Mouse (Mus musculus) heart, embryonic 14.5 days (tissue): ENCODE data around the gene Gdf11. TPM values are rescaled to one million over a fixed set of nuclear protein-coding genes. Genes with fewer than 3 reads are reported as not detected.

Experiments used
- ATAC-seq: fragments of 200-750 bp; cut with Nextera tagmentation; 2 replicates; pipeline ENCODE4 v1.8.0; 2017; ENCODE audit warnings: low read depth, moderate TSS enrichment; ENCODE audit not compliant: insufficient number of reproducible peaks, insufficient read depth, low FRiP score
- H3K27ac ChIP-seq, 2 experiments: fragments of 200-500 bp in 1 of 2; fragments of 300-500 bp in 1 of 2; sonication (generic) in 1 of 2; replicated peaks in 1 of 2; 2 replicates each; pipeline ENCODE4 v1.5.1; 2012 to 2014; ENCODE audit warnings: low read depth in 2 of 2, low read length in 2 of 2, control low read depth in 1 of 2, mild to moderate bottlenecking in 1 of 2, mixed read lengths in 1 of 2; ENCODE audit not compliant: control insufficient read depth in 1 of 2, insufficient read depth in 1 of 2
- H3K27me3 ChIP-seq: fragments of 300-500 bp; sonication (generic); 2 replicates; pipeline ENCODE4 v1.6.1; 2014; ENCODE audit warnings: mild to moderate bottlenecking, low read length, control low read depth; ENCODE audit not compliant: control insufficient read depth, insufficient read depth
- H3K36me3 ChIP-seq: fragments of 300-500 bp; sonication (generic); 2 replicates; pipeline ENCODE4 v1.6.1; 2014; ENCODE audit warnings: mild to moderate bottlenecking, control low read depth, low read length, mixed read lengths; ENCODE audit not compliant: control insufficient read depth, insufficient read depth
- H3K4me1 ChIP-seq, 2 experiments: fragments of 200-500 bp in 1 of 2; fragments of 300-500 bp in 1 of 2; sonication (generic) in 1 of 2; 2 replicates each; pipeline ENCODE4 v1.6.1; 2012 to 2014; ENCODE audit warnings: low read length in 2 of 2, control low read depth in 1 of 2, mixed read lengths in 1 of 2; ENCODE audit not compliant: control insufficient read depth in 2 of 2, insufficient read depth in 2 of 2
- H3K4me2 ChIP-seq: fragments of 300-500 bp; sonication (generic); 2 replicates; pipeline ENCODE4 v1.6.1; 2014; ENCODE audit warnings: mild to moderate bottlenecking, low read length
- H3K4me3 ChIP-seq, 2 experiments: fragments of 200-500 bp in 1 of 2; fragments of 300-500 bp in 1 of 2; sonication (generic) in 1 of 2; 2 replicates each; pipeline ENCODE4 v1.5.1; 2012 to 2014; ENCODE audit warnings: low read length in 2 of 2, mild to moderate bottlenecking in 2 of 2, control low read depth in 1 of 2, low read depth in 1 of 2, moderate library complexity in 1 of 2; ENCODE audit not compliant: control insufficient read depth in 1 of 2, insufficient read depth in 1 of 2
- H3K9ac ChIP-seq: fragments of 300-500 bp; sonication (generic); 2 replicates; pipeline ENCODE4 v1.6.1; 2014; ENCODE audit warnings: mild to moderate bottlenecking, low read length
- H3K9me3 ChIP-seq: fragments of 300-500 bp; sonication (generic); 2 replicates; pipeline ENCODE4 v1.6.1; 2016; ENCODE audit warnings: low read length, control low read depth; ENCODE audit not compliant: control insufficient read depth
- WGBS: fragments of 180-500 bp; shearing (Covaris S2); extraction: QIAGEN DNeasy Blood & Tissue Kit; methylation state at CpG from one replicate; pipeline ENCODE4 v1.1.7; 2014; 5-methylcytosine and 5-hydroxymethylcytosine counted together
- polyA plus RNA-seq: library from polyadenylated mRNA; unstranded; fragments of >200 nt; fragmentation: Nextera tagmentation; extraction: Ambion mirVana; gene quantifications from 2 replicates; pipeline ENCODE4 v1.2.1, GENCODE M21; 2014

Gdf11 gene
- polyA plus RNA-seq, 1 experiment from 2014 or later = 3.4 TPM

DNA sequence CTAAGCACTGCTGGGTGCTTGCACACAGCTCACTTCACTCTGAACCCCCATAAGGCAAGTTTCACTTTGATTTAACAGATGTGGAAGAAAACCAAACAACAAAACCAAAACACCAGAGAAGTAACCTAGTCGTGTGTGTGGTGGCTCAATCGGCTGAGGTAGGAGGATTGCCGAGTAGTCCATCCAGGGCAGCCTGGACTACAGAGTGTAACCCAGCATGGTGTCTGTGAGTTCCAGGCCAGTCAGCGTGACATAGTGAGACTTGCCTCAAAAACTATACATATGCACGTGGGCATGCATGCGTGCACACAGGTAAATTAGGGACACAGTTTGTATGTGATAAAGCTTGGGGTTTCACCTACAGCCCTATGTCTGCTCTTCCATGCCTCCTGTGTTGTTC, 25.9 kb upstream of the Gdf11 start:
- 84% methylated on average over 6 of the region's 6 CpGs for WGBS
- ATAC-seq = no peak
- Histone ChIP-seq H3K36me3 (peaks cover 57% of the 10 kb centered on the region), H3K4me1 (peaks cover 8 to 39% of the 10 kb centered on the region in 2 experiments), H3K9ac (no peak overlapping the region), H3K27me3 (no peaks in the 10 kb centered on the region), H3K9me3 (no peaks in the 10 kb centered on the region), H3K4me3 (no peak overlapping the region), H3K27ac (no peak overlapping the region), H3K4me2 (no peak overlapping the region)

GRCm38 (mm10) chr10:128916665-128917064, 25.1 kb upstream of the Gdf11 start:
- Histone ChIP-seq H3K9me3 (no peaks in the 10 kb centered on the region), H3K36me3 (peaks cover 64% of the 10 kb centered on the region)
- WGBS = 88% methylated on average over 3 of the region's 3 CpGs

GRCm38 (mm10) chr10:128915550-128915949, 24.0 kb upstream of the Gdf11 start:
- Histone ChIP-seq H3K4me3 (no peak overlapping the region), H3K27me3 (no peaks in the 10 kb centered on the region), H3K9me3 (no peaks in the 10 kb centered on the region), H3K4me2 (no peak overlapping the region), H3K36me3 (peaks cover 70% of the 10 kb centered on the region), H3K27ac (no peak overlapping the region), H3K9ac (no peak overlapping the region), H3K4me1 (peaks cover 6 to 35% of the 10 kb centered on the region in 2 experiments; a peak in 2 of 4 replicates)
- ATAC-seq = no peak
- WGBS = 84% methylated on average over 2 of the region's 2 CpGs

More at GRCm38 (mm10) chr10:128916665-128917064, 25.1 kb upstream of the Gdf11 start:
- no peaks in the 10 kb centered on the region for H3K27me3 ChIP-seq
- no peak overlapping the region for H3K9ac ChIP-seq
- no peak overlapping the region for H3K4me3 ChIP-seq
- ATAC-seq = no peak
- H3K4me1 ChIP-seq = peaks cover 1 to 31% of the 10 kb centered on the region in 2 experiments; a peak in 3 of 4 replicates
- no peak overlapping the region for H3K4me2 ChIP-seq
- H3K27ac ChIP-seq = no peak overlapping the region

- Histone ChIP-seq H3K4me1 (peaks cover 11 to 33% of the 10 kb centered on the region in 2 experiments), H3K4me2 (no peak overlapping the region), H3K27ac (no peak overlapping the region), H3K4me3 (no peak overlapping the region), H3K36me3 (peaks cover 65% of the 10 kb centered on the region), H3K27me3 (no peaks in the 10 kb centered on the region), H3K9me3 (no peaks in the 10 kb centered on the region), H3K9ac (no peak overlapping the region)
- WGBS = 84% methylated on average over 12 of the region's 12 CpGs
- no peak for ATAC-seq
Observed at GRCm38 (mm10) chr10:128913696-128914095, 22.2 kb upstream of the Gdf11 start.

GRCm38 (mm10) chr10:128913219-128913618, 21.7 kb upstream of the Gdf11 start:
- 6% methylated on average over 5 of the region's 5 CpGs for WGBS
- H3K4me1 ChIP-seq = peaks cover 11 to 31% of the 10 kb centered on the region in 2 experiments
- H3K36me3 ChIP-seq = peaks cover 62% of the 10 kb centered on the region
- H3K4me3 ChIP-seq = no peak overlapping the region
- no peak overlapping the region for H3K4me2 ChIP-seq
- no peaks in the 10 kb centered on the region for H3K27me3 ChIP-seq
- no peaks in the 10 kb centered on the region for H3K9me3 ChIP-seq
- no peak for ATAC-seq
- H3K9ac ChIP-seq = no peak overlapping the region
- H3K27ac ChIP-seq = no peak overlapping the region

DNA sequence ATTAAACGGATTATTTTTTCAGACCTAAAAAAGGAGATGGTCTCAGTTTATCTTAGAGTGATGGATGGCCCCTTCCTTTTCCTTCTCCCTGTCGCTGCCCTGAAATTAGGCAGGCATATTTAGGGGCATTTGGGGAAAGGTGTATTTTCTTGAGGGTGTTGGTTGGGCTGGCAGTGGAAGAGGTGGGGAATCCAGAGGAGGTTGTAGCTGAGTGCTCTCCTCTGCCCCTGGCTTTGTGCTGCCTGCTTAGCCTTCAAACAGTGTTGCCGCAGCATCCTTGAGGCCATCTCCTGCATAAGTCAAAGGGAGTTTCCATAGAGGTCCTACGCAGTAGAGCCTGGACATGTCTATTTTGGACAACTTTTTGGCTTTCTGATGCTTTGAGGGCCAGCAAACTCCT, 21.3 kb upstream of the Gdf11 start:
- no peak overlapping the region for H3K4me3 ChIP-seq
- peaks cover 58% of the 10 kb centered on the region for H3K36me3 ChIP-seq
- H3K27ac ChIP-seq = 0 out of 4 replicates have a peak overlapping the region, but pooled peaks of 1 of the 2 experiments have one; percentile 17
- no peak overlapping the region for H3K9ac ChIP-seq
- H3K4me1 ChIP-seq = peaks cover 11 to 29% of the 10 kb centered on the region in 2 experiments
- no peak for ATAC-seq
- H3K27me3 ChIP-seq = no peaks in the 10 kb centered on the region
- no peaks in the 10 kb centered on the region for H3K9me3 ChIP-seq
- 76% methylated on average over 4 of the region's 4 CpGs for WGBS
- H3K4me2 ChIP-seq = no peak overlapping the region

DNA sequence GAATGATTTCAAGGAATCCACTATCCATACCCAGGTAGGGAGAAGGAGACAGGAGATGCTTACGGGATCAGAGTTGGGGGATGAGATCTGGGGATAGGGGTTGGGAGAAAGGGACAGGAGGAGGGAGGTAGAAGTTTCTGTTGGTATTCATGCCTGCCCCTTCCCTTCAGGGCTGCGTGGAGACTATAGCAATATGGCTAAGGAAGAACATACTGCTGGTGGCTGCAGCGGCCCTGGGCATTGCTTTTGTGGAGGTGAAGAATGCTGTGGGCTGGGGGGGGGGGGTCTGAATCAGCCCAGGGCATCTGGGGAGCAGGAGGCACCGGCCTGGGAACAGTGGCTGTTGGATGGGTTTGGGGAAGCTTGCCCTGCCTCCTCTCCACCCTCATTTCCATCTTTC, 20.8 kb upstream of the Gdf11 start:
- Histone ChIP-seq H3K4me1 (peaks cover 11 to 29% of the 10 kb centered on the region in 2 experiments), H3K4me3 (no peak overlapping the region), H3K36me3 (peaks cover 53% of the 10 kb centered on the region), H3K27ac (no peak overlapping the region), H3K9me3 (no peaks in the 10 kb centered on the region), H3K27me3 (no peaks in the 10 kb centered on the region), H3K9ac (no peak overlapping the region), H3K4me2 (no peak overlapping the region)
- ATAC-seq = no peak
- 86% methylated on average over 4 of the region's 4 CpGs for WGBS

DNA sequence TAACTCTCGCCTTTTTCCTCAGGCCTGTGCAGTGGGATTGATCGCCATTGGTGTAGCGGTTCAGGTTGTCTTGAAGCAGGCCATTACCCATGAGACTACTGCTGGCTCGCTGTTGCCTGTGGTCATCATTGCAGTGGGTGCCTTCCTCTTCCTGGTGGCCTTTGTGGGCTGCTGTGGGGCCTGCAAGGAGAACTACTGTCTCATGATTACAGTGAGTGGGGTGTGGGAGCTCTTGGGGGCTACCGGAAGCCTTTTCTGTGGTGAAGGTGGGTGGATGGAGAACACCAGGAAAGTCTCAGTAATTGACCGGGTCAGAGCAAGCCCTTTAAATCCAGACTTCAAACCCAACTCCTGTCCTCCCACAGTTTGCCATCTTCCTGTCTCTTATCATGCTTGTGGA, 19.9 kb upstream of the Gdf11 start:
- 81% methylated on average over 6 of the region's 6 CpGs for WGBS
- H3K9ac ChIP-seq = 0 out of 2 replicates have a peak overlapping the region, but pooled peaks have one; percentile 99
- no peak overlapping the region for H3K27ac ChIP-seq
- peaks cover 11 to 29% of the 10 kb centered on the region in 2 experiments for H3K4me1 ChIP-seq
- no peak for ATAC-seq
- H3K9me3 ChIP-seq = no peaks in the 10 kb centered on the region
- H3K4me3 ChIP-seq = peak overlapping the region in 1 of 2 experiments; percentile 92; a peak in 2 of 4 replicates
- H3K4me2 ChIP-seq = peak overlapping the region; percentile 80
- H3K27me3 ChIP-seq = no peaks in the 10 kb centered on the region
- H3K36me3 ChIP-seq = peaks cover 44% of the 10 kb centered on the region
